Mouse (Mus musculus) bone marrow macrophage, adult 2 months (primary cell): ENCODE measurements around the gene Skap1.

ENCODE experiments used
- CTCF ChIP-seq: IDR thresholded peaks from 2 replicates; pipeline ENCODE4 v1.5.1; 2012; ENCODE audit warnings: low read depth, mild to moderate bottlenecking, low read length, moderate library complexity
- POLR2A ChIP-seq: IDR thresholded peaks from 2 replicates; pipeline ENCODE4 v1.6.1; 2012; ENCODE audit warnings: mild to moderate bottlenecking, low read depth, low read length, borderline replicate concordance

DNA sequence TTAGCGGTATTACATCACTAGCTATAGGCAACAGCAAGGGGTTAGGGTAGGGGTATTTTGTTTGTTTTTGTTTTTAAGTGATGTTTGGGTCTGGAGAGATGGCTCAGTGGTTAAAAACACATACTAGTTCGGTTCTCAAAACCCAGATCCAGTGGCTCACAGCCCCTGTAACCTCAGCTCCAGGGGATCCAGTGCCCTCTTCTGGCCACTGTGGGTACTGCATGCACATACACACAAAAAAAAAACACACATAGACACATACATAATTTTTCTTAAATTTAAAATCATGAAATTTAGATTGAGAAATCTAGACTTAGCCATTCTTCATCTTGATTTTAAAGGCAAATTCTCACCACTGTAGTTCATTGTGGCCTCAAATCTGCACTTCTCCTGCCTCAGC lies 221.0 kb downstream of the Skap1 start:
- TF ChIP-seq CTCF (no peak), POLR2A (no peak)
